Mouse (Mus musculus): ENCODE measurements around the gene Htr2b. TPM values are rescaled to one million over a fixed set of nuclear protein-coding genes. Genes with fewer than 3 reads are reported as not detected.

Htr2b gene
- polyA plus RNA-seq, 1 experiment from 2014 or later: 0.44 TPM

- ATAC-seq (ENCODE audit: low FRiP score) (no peak), DNase-seq (ENCODE audit: low spot score) (no peak)
- H3K4me1 ChIP-seq (replicated peaks; ENCODE audit: control insufficient read depth, insufficient read depth, low read length): peaks cover 12% of the 10 kb centered on the region
- H3K36me3 ChIP-seq (replicated peaks; ENCODE audit: control insufficient read depth, insufficient read depth): no peaks in the 10 kb centered on the region
- H3K4me2 ChIP-seq (replicated peaks): no peak overlapping the region
- 90% methylated on average over 7 of the region's 7 CpGs for WGBS
- H3K27ac ChIP-seq: no peak overlapping the region
- no peak overlapping the region for H3K9ac ChIP-seq
- H3K27me3 ChIP-seq (ENCODE audit: control insufficient read depth, insufficient read depth, low read length): no peaks in the 10 kb centered on the region
- no peaks in the 10 kb centered on the region for H3K9me3 ChIP-seq (ENCODE audit: control insufficient read depth, low read length)
- no peak overlapping the region for H3K4me3 ChIP-seq (replicated peaks; ENCODE audit: low read length)
Measured at GRCm38 (mm10) chr1:86151376-86151775, 39.6 kb upstream of the Htr2b start.

- no peak overlapping the region for H3K4me2 ChIP-seq (replicated peaks)
- no peaks in the 10 kb centered on the region for H3K9me3 ChIP-seq (ENCODE audit: control insufficient read depth, low read length)
- no peak for DNase-seq (ENCODE audit: low spot score)
- ATAC-seq (ENCODE audit: low FRiP score): no peak
- H3K27me3 ChIP-seq (ENCODE audit: control insufficient read depth, insufficient read depth, low read length): no peaks in the 10 kb centered on the region
- 87% methylated on average over 6 of the region's 6 CpGs for WGBS
- peaks cover 12% of the 10 kb centered on the region for H3K4me1 ChIP-seq (replicated peaks; ENCODE audit: control insufficient read depth, insufficient read depth, low read length)
- no peak overlapping the region for H3K27ac ChIP-seq
- no peak overlapping the region for H3K4me3 ChIP-seq (replicated peaks; ENCODE audit: low read length)
- no peaks in the 10 kb centered on the region for H3K36me3 ChIP-seq (replicated peaks; ENCODE audit: control insufficient read depth, insufficient read depth)
- H3K9ac ChIP-seq: no peak overlapping the region
Measured at GRCm38 (mm10) chr1:86150929-86151328, 39.2 kb upstream of the Htr2b start.

GRCm38 (mm10) chr1:86148161-86148560, 36.4 kb upstream of the Htr2b start:
- Histone ChIP-seq H3K4me3 (replicated peaks; ENCODE audit: low read length) (no peak overlapping the region), H3K27ac (no peak overlapping the region), H3K36me3 (replicated peaks; ENCODE audit: control insufficient read depth, insufficient read depth) (no peaks in the 10 kb centered on the region; the same call in 1 of the 2 replicates), H3K9me3 (ENCODE audit: control insufficient read depth, low read length) (no peaks in the 10 kb centered on the region), H3K9ac (no peak overlapping the region), H3K4me1 (replicated peaks; ENCODE audit: control insufficient read depth, insufficient read depth, low read length) (no peaks in the 10 kb centered on the region), H3K4me2 (replicated peaks) (no peak overlapping the region), H3K27me3 (ENCODE audit: control insufficient read depth, insufficient read depth, low read length) (no peaks in the 10 kb centered on the region)
- WGBS: 77% methylated on average over 9 of the region's 9 CpGs
- DNase-seq (ENCODE audit: low spot score) (no peak), ATAC-seq (ENCODE audit: low FRiP score) (no peak)

- 86% methylated on average over 5 of the region's 5 CpGs for WGBS
- Histone ChIP-seq H3K4me3 (replicated peaks; ENCODE audit: low read length) (no peak overlapping the region), H3K4me2 (replicated peaks) (no peak overlapping the region), H3K4me1 (replicated peaks; ENCODE audit: control insufficient read depth, insufficient read depth, low read length) (no peaks in the 10 kb centered on the region), H3K9me3 (ENCODE audit: control insufficient read depth, low read length) (no peaks in the 10 kb centered on the region), H3K27ac (no peak overlapping the region), H3K9ac (no peak overlapping the region), H3K36me3 (replicated peaks; ENCODE audit: control insufficient read depth, insufficient read depth) (peaks cover 6% of the 10 kb centered on the region), H3K27me3 (ENCODE audit: control insufficient read depth, insufficient read depth, low read length) (no peaks in the 10 kb centered on the region)
- ATAC-seq (ENCODE audit: low FRiP score) (no peak), DNase-seq (ENCODE audit: low spot score) (no peak)
Measured at GRCm38 (mm10) chr1:86147557-86147956, 35.8 kb upstream of the Htr2b start.

- WGBS: 91% methylated on average over 5 of the region's 5 CpGs
- ATAC-seq (ENCODE audit: low FRiP score): no peak
Measured at GRCm38 (mm10) chr1:86146293-86146692, 34.5 kb upstream of the Htr2b start.

DNA sequence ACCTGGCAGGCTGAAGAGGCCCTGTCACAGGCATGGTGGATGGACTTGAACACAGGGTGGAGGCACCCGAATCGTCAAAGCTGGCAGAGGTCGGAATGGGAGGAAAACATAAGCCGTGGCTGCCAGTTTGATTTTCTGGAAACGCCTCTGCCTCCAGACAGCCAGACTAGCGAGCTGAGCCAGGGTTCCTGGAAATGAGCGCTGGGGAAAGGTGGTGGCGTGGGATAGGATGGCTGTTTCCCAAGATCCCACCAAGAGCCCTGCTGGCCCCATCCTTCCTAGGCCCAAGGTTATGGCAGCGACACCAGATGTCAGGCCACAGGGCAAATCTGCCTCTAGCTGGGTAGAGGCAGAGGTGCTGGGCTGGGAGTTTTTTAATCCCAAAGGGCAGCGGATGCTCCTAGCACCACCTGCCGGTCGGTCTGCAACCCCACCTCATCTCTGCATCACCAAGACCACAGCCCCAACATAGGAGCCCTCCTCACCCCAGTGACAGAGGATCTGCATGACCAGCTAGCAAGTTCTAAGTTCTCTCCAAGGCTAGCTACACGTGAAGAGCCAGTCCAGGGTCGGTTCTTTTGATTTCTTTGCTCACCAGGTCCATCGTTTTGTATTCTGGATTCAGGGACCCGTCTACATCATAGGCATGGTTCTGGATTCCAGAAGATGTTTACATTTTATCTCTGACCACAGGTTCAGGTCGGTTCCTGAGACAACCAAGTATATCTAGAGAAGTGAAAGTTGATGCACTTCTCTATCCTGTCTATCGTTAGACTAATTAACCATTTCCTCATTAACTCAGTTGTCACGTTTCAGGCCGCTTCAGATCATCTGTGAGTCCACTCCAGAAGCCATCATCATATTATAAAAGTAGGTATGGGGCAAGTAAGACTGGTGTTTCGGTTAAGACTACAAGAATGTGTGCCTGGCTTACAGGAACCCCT, 32.5 kb upstream of the Htr2b start:
- no peak for ATAC-seq (ENCODE audit: low FRiP score)
- WGBS: 78% methylated on average over 21 of the region's 21 CpGs
- Histone ChIP-seq H3K4me1 (replicated peaks; ENCODE audit: control insufficient read depth, insufficient read depth, low read length) (no peaks in the 10 kb centered on the region), H3K36me3 (replicated peaks; ENCODE audit: control insufficient read depth, insufficient read depth) (peaks cover 31% of the 10 kb centered on the region), H3K9ac (no peak overlapping the region), H3K27me3 (ENCODE audit: control insufficient read depth, insufficient read depth, low read length) (no peaks in the 10 kb centered on the region), H3K27ac (no peak overlapping the region), H3K9me3 (ENCODE audit: control insufficient read depth, low read length) (no peaks in the 10 kb centered on the region), H3K4me3 (replicated peaks; ENCODE audit: low read length) (no peak overlapping the region), H3K4me2 (replicated peaks) (no peak overlapping the region)
- no peak for DNase-seq (ENCODE audit: low spot score)

More at GRCm38 (mm10) chr1:86146293-86146692, 34.5 kb upstream of the Htr2b start:
- peaks cover 11% of the 10 kb centered on the region for H3K36me3 ChIP-seq (replicated peaks; ENCODE audit: control insufficient read depth, insufficient read depth)
- no peak overlapping the region for H3K4me3 ChIP-seq (replicated peaks; ENCODE audit: low read length)
- H3K27ac ChIP-seq: no peak overlapping the region
- no peaks in the 10 kb centered on the region for H3K4me1 ChIP-seq (replicated peaks; ENCODE audit: control insufficient read depth, insufficient read depth, low read length)
- H3K4me2 ChIP-seq (replicated peaks): no peak overlapping the region
- H3K9ac ChIP-seq: no peak overlapping the region
- H3K27me3 ChIP-seq (ENCODE audit: control insufficient read depth, insufficient read depth, low read length): no peaks in the 10 kb centered on the region
- no peaks in the 10 kb centered on the region for H3K9me3 ChIP-seq (ENCODE audit: control insufficient read depth, low read length)
- no peak for DNase-seq (ENCODE audit: low spot score)

GRCm38 (mm10) chr1:86143165-86143564, 31.4 kb upstream of the Htr2b start:
- Histone ChIP-seq H3K27ac (no peak overlapping the region), H3K4me2 (replicated peaks) (no peak overlapping the region), H3K36me3 (replicated peaks; ENCODE audit: control insufficient read depth, insufficient read depth) (peaks cover 42% of the 10 kb centered on the region), H3K4me1 (replicated peaks; ENCODE audit: control insufficient read depth, insufficient read depth, low read length) (no peaks in the 10 kb centered on the region), H3K27me3 (ENCODE audit: control insufficient read depth, insufficient read depth, low read length) (no peaks in the 10 kb centered on the region), H3K9me3 (ENCODE audit: control insufficient read depth, low read length) (no peaks in the 10 kb centered on the region), H3K4me3 (replicated peaks; ENCODE audit: low read length) (no peak overlapping the region), H3K9ac (no peak overlapping the region)
- 88% methylated on average over 4 of the region's 4 CpGs for WGBS
- DNase-seq (ENCODE audit: low spot score): no peak
- no peak for ATAC-seq (ENCODE audit: low FRiP score)

GRCm38 (mm10) chr1:86141081-86141480, 29.3 kb upstream of the Htr2b start:
- no peak for ATAC-seq (ENCODE audit: low FRiP score)
- peaks cover 61% of the 10 kb centered on the region for H3K36me3 ChIP-seq (replicated peaks; ENCODE audit: control insufficient read depth, insufficient read depth)

DNA sequence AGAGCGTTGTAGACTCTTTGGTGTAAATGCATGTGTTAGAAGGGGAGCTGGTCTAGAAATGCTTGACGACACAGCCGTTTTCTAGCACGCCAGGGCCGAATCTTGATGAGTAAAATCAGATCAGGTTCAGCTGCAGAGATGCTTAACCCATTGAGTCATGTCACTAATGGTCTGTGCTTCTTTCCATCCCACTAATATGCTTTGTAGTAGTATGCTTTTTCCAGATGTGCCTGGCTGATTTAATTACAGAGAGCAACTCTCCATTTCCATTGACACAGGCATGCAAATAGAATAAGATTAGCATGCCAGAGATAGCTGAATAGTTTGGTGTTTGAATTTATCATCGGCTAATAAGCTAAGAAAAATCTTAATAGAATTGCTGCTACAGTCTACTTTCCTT, 23.5 kb upstream of the Htr2b start:
- no peak overlapping the region for H3K4me3 ChIP-seq (replicated peaks; ENCODE audit: low read length)
- H3K27me3 ChIP-seq (ENCODE audit: control insufficient read depth, insufficient read depth, low read length): no peaks in the 10 kb centered on the region
- H3K4me1 ChIP-seq (replicated peaks; ENCODE audit: control insufficient read depth, insufficient read depth, low read length): no peaks in the 10 kb centered on the region
- no peaks in the 10 kb centered on the region for H3K9me3 ChIP-seq (ENCODE audit: control insufficient read depth, low read length)
- WGBS: 87% methylated on average over 6 of the region's 6 CpGs
- no peak overlapping the region for H3K27ac ChIP-seq
- ATAC-seq (ENCODE audit: low FRiP score) (no peak), DNase-seq (ENCODE audit: low spot score) (no peak)
- no peak overlapping the region for H3K9ac ChIP-seq
- H3K4me2 ChIP-seq (replicated peaks): no peak overlapping the region
- H3K36me3 ChIP-seq (replicated peaks; ENCODE audit: control insufficient read depth, insufficient read depth): peaks cover 89% of the 10 kb centered on the region

More at GRCm38 (mm10) chr1:86141081-86141480, 29.3 kb upstream of the Htr2b start:
- Histone ChIP-seq H3K4me1 (replicated peaks; ENCODE audit: control insufficient read depth, insufficient read depth, low read length) (no peaks in the 10 kb centered on the region), H3K4me3 (replicated peaks; ENCODE audit: low read length) (no peak overlapping the region), H3K27ac (no peak overlapping the region), H3K9ac (no peak overlapping the region), H3K4me2 (replicated peaks) (no peak overlapping the region), H3K27me3 (ENCODE audit: control insufficient read depth, insufficient read depth, low read length) (no peaks in the 10 kb centered on the region), H3K9me3 (ENCODE audit: control insufficient read depth, low read length) (no peaks in the 10 kb centered on the region)
- DNase-seq (ENCODE audit: low spot score): no peak
- 94% methylated on average over 3 of the region's 3 CpGs for WGBS
